8 mouse cellular contexts compared by ENCODE assay signal in genomic region chr9:118926111-118926650, GRCm38 (mm10). TPM values are rescaled to one million over a fixed set of nuclear protein-coding genes. Genes with fewer than 3 reads are reported as not detected.
DNase-seq lines count a peak whose midpoint lies in the region; ATAC-seq lines count a peak whose summit lies in the region.

TSS of gene Ctdspl (plus strand) at chr9:118926453.

- peak within 1 kb of the TSS; percentile 96 for H3K4me2 ChIP-seq in embryonic facial prominence, embryonic 15.5 days (replicated peaks)
- peak within 1 kb of the TSS; percentile 93 for H3K4me2 ChIP-seq in heart, embryonic 14.5 days (ENCODE audit: low read length)
- H3K4me2 ChIP-seq in liver, embryonic 15.5 days = peak within 1 kb of the TSS; percentile 91
- peak within 1 kb of the TSS; percentile 98 for H3K4me2 ChIP-seq in neural tube, embryonic 14.5 days (ENCODE audit: low read depth, low read length)

- H3K4me1 ChIP-seq in embryonic facial prominence, embryonic 15.5 days = peaks cover 48% of the 10 kb centered on the region
- peaks cover 9 to 28% of the 10 kb centered on the region in 2 experiments; a peak in 3 of 4 replicates for H3K4me1 ChIP-seq in heart, embryonic 14.5 days (ENCODE audit: control insufficient read depth in 2 of 2, insufficient read depth in 2 of 2, low read length in 2 of 2)
- peaks cover 60% of the 10 kb centered on the region for H3K4me1 ChIP-seq in liver, embryonic 15.5 days (replicated peaks)
- peaks cover 16% of the 10 kb centered on the region for H3K4me1 ChIP-seq in neural tube, embryonic 14.5 days (ENCODE audit: control insufficient read depth, insufficient read depth, low read length)

- under 1% methylated on average over 52 of the region's 73 CpGs for WGBS in embryonic facial prominence, embryonic 15.5 days
- under 1% methylated on average over 40 of the region's 73 CpGs for WGBS in heart, embryonic 14.5 days
- under 1% methylated on average over 42 of the region's 73 CpGs for WGBS in liver, embryonic 15.5 days (ENCODE audit: insufficient replicate concordance)
- 0% methylated on average over 29 of the region's 73 CpGs for WGBS in neural tube, embryonic 14.5 days

- H3K36me3 ChIP-seq in embryonic facial prominence, embryonic 15.5 days = 0 out of 2 replicates have a peak, but pooled peaks cover 2% of the 10 kb centered on the region
- no peaks in the 10 kb centered on the region for H3K36me3 ChIP-seq in heart, embryonic 14.5 days (ENCODE audit: control insufficient read depth, insufficient read depth, low read length)
- H3K36me3 ChIP-seq in liver, embryonic 15.5 days (replicated peaks) = no peaks in the 10 kb centered on the region
- no peaks in the 10 kb centered on the region for H3K36me3 ChIP-seq in neural tube, embryonic 14.5 days (ENCODE audit: control insufficient read depth, insufficient read depth, low read length)

- peak within 1 kb of the TSS; percentile 94 for H3K9ac ChIP-seq in embryonic facial prominence, embryonic 15.5 days
- H3K9ac ChIP-seq in heart, embryonic 14.5 days (ENCODE audit: low read length) = peak within 1 kb of the TSS; percentile 81
- peak within 1 kb of the TSS; percentile 84 for H3K9ac ChIP-seq in liver, embryonic 15.5 days
- H3K9ac ChIP-seq in neural tube, embryonic 14.5 days (replicated peaks; ENCODE audit: low read depth, low read length) = peak within 1 kb of the TSS; percentile 83

- peak within 1 kb of the TSS; percentile 96 for H3K27ac ChIP-seq in embryonic facial prominence, embryonic 15.5 days (replicated peaks)
- H3K27ac ChIP-seq in heart, embryonic 14.5 days (replicated peaks in 1 of 2; ENCODE audit: control insufficient read depth in 1 of 2, insufficient read depth in 1 of 2, low read depth in 2 of 2, low read length in 2 of 2) = peak within 1 kb of the TSS; percentile 69 to 76
- peak within 1 kb of the TSS; percentile 89 for H3K27ac ChIP-seq in liver, embryonic 15.5 days (replicated peaks)
- H3K27ac ChIP-seq in neural tube, embryonic 14.5 days (ENCODE audit: low read depth, low read length) = peak within 1 kb of the TSS; percentile 81

- H3K4me3 ChIP-seq in embryonic facial prominence, embryonic 15.5 days (replicated peaks) = peak within 1 kb of the TSS; percentile 86
- H3K4me3 ChIP-seq in heart, embryonic 14.5 days (ENCODE audit: control insufficient read depth in 1 of 2, insufficient read depth in 1 of 2, low read depth in 1 of 2, low read length in 2 of 2) = peak within 1 kb of the TSS; percentile 82 to 87
- peak within 1 kb of the TSS; percentile 79 for H3K4me3 ChIP-seq in liver, embryonic 15.5 days (replicated peaks)
- peak within 1 kb of the TSS; percentile 77 for H3K4me3 ChIP-seq in neural tube, embryonic 14.5 days (ENCODE audit: low read depth, low read length)

- peak; percentile 54 for DNase-seq in CD4-positive helper T cell, adult 2 months (ENCODE audit: low read depth, low spot score)
- peak; percentile 79 for DNase-seq in adrenal gland, postnatal 14 days
- DNase-seq in kidney, postnatal 25 days = peak; percentile 60 to 80
- DNase-seq in testis, postnatal 14 days (ENCODE audit: low spot score) = peak; percentile 46

- peak; percentile 41 for ATAC-seq in embryonic facial prominence, embryonic 15.5 days (ENCODE audit: insufficient number of reproducible peaks, low FRiP score, low TSS enrichment, low read depth)
- peak; percentile 44 for ATAC-seq in heart, embryonic 14.5 days (ENCODE audit: insufficient number of reproducible peaks, insufficient read depth, low FRiP score, low read depth)
- peak; percentile 71 for ATAC-seq in liver, embryonic 15.5 days (ENCODE audit: insufficient read depth)
- ATAC-seq in neural tube, embryonic 14.5 days (ENCODE audit: low read depth) = peak; percentile 55

- H3K9me3 ChIP-seq in embryonic facial prominence, embryonic 15.5 days (replicated peaks) = no peaks in the 10 kb centered on the region
- no peaks in the 10 kb centered on the region for H3K9me3 ChIP-seq in heart, embryonic 14.5 days (ENCODE audit: control insufficient read depth, low read length)
- no peaks in the 10 kb centered on the region for H3K9me3 ChIP-seq in liver, embryonic 15.5 days (replicated peaks)
- no peaks in the 10 kb centered on the region for H3K9me3 ChIP-seq in neural tube, embryonic 14.5 days (ENCODE audit: control insufficient read depth, low read length)

- H3K27me3 ChIP-seq in embryonic facial prominence, embryonic 15.5 days = no peaks in the 10 kb centered on the region
- no peaks in the 10 kb centered on the region for H3K27me3 ChIP-seq in heart, embryonic 14.5 days (ENCODE audit: control insufficient read depth, insufficient read depth, low read length)
- no peaks in the 10 kb centered on the region for H3K27me3 ChIP-seq in liver, embryonic 15.5 days
- no peaks in the 10 kb centered on the region for H3K27me3 ChIP-seq in neural tube, embryonic 14.5 days (ENCODE audit: control insufficient read depth, insufficient read depth, low read length)

RNA-seq across cellular contexts. Expression of gene Ctdspl, which starts in this region (rescaled TPM):
- 28.6 and 32.0 TPM in 2 replicates for total RNA-seq in adrenal gland, postnatal 14 days (2021)
- 18.5 and 19.2 TPM in 2 replicates for polyA plus RNA-seq in embryonic facial prominence, embryonic 15.5 days (2015; fragmentation: Nextera tagmentation; extraction: Ambion mirVana)
- 10.2 and 10.4 TPM in 2 replicates for polyA plus RNA-seq in heart, embryonic 14.5 days (2014; fragmentation: Nextera tagmentation; extraction: Ambion mirVana)
- polyA plus RNA-seq in liver, embryonic 15.5 days (2015; fragmentation: Nextera tagmentation; extraction: Ambion mirVana) = 2.5 and 2.9 TPM in 2 replicates
- 9.8 and 11.1 TPM in 2 replicates for polyA plus RNA-seq in neural tube, embryonic 14.5 days (2014; fragmentation: Nextera tagmentation; extraction: Ambion mirVana)

Comparison
In these comparisons a context has a peak if more than half of its experiments do, and no peak if none do; other contexts are left out.
1. Peak in every context shown above with its lines: DNase-seq, ATAC-seq, H3K4me3 ChIP-seq and H3K27ac ChIP-seq.